Mouse (Mus musculus): Measurements from ENCODE around the gene Arf5.

GRCm38 (mm10) chr6:28425019-28425418 is 1.7 kb downstream of the Arf5 start:
- TF ChIP-seq CTCF (IDR thresholded peaks at IDR 0.05 in 2 of 3, conservative IDR thresholded peaks at IDR 0.05 in 1 of 3; ENCODE audit: control insufficient read depth in 1 of 3, insufficient read depth in 1 of 3, low read depth in 2 of 3, low read length in 3 of 3, poor library complexity in 1 of 3, severe bottlenecking in 1 of 3) (no peak), POLR2A (IDR thresholded peaks at IDR 0.05; ENCODE audit: control insufficient read depth in 1 of 2, insufficient read depth in 1 of 2, low read depth in 1 of 2, low read length in 2 of 2, poor library complexity in 1 of 2) (no peak), TBP (IDR thresholded peaks at IDR 0.05; ENCODE audit: low read depth, low read length) (no peak), GATA1 (IDR thresholded peaks at IDR 0.05; ENCODE audit: low read depth, low read length) (no peak), ZNF384 (IDR thresholded peaks at IDR 0.05; ENCODE audit: low read depth, low read length) (no peak), MAZ (IDR thresholded peaks at IDR 0.05; ENCODE audit: low read depth, low read length) (no peak), POLR2AphosphoS5 (IDR thresholded peaks at IDR 0.05; ENCODE audit: borderline replicate concordance, low read depth, low read length) (no peak), EP300 (IDR thresholded peaks at IDR 0.05; ENCODE audit: low read depth in 1 of 2, low read length in 2 of 2) (no peak), TAL1 (IDR thresholded peaks at IDR 0.05; ENCODE audit: low read length) (no peak)

Data from MEL (cell line).